Mouse (Mus musculus) hindbrain, postnatal 0 days (tissue): ENCODE measurements around the gene Pigc. TPM values are rescaled to one million over a fixed set of nuclear protein-coding genes. Genes with fewer than 3 reads are reported as not detected.

ENCODE experiments used
- ATAC-seq: fragments of 200-750 bp; cut with Nextera tagmentation; 2 replicates; pipeline ENCODE4 v1.8.0; 2017; ENCODE audit warnings: mild to moderate bottlenecking, moderate TSS enrichment, moderate library complexity
- DNase-seq: peaks from one replicate; pipeline ENCODE4 v3.0.0-alpha.2; 2015; ENCODE audit warnings: low spot score
- H3K27ac ChIP-seq: fragments of 300-500 bp; sonication (generic); 2 replicates; pipeline ENCODE4 v1.5.1; 2014; ENCODE audit warnings: mild to moderate bottlenecking
- H3K27me3 ChIP-seq: fragments of 300-500 bp; sonication (generic); 2 replicates; pipeline ENCODE4 v1.6.1; 2014; ENCODE audit warnings: low read length, mixed read lengths; ENCODE audit not compliant: insufficient read depth
- H3K36me3 ChIP-seq: fragments of 300-500 bp; sonication (generic); 2 replicates; pipeline ENCODE4 v1.6.1; 2014; ENCODE audit warnings: low read length, mixed read lengths; ENCODE audit not compliant: insufficient read depth
- H3K4me1 ChIP-seq: fragments of 300-500 bp; sonication (generic); 2 replicates; pipeline ENCODE4 v1.6.1; 2014; ENCODE audit warnings: antibody characterized with exemption, low read length, mixed read lengths; ENCODE audit not compliant: insufficient read depth
- H3K4me2 ChIP-seq: fragments of 300-500 bp; sonication (generic); 2 replicates; pipeline ENCODE4 v1.6.1; 2014; ENCODE audit warnings: low read depth, mild to moderate bottlenecking, low read length, moderate library complexity, mixed read lengths
- H3K4me3 ChIP-seq: fragments of 300-500 bp; sonication (generic); 2 replicates; pipeline ENCODE4 v1.5.1; 2014; ENCODE audit warnings: low read length
- H3K9ac ChIP-seq: fragments of 300-500 bp; sonication (generic); replicated peaks from 2 replicates; pipeline ENCODE4 v1.6.1; 2014; ENCODE audit warnings: mild to moderate bottlenecking, low read length, moderate library complexity, mixed read lengths
- H3K9me3 ChIP-seq: fragments of 300-500 bp; sonication (generic); 2 replicates; pipeline ENCODE4 v1.6.1; 2016; ENCODE audit warnings: low read length, mixed read lengths
- CTCF ChIP-seq: IDR thresholded peaks from 2 replicates; pipeline ENCODE4 v1.5.1; 2016; ENCODE audit warnings: antibody characterized with exemption, control low read depth, low read depth
- WGBS: fragments of 180-500 bp; shearing (Covaris S2); extraction: QIAGEN DNeasy Blood & Tissue Kit; methylation state at CpG from one replicate; pipeline ENCODE4 v1.1.7; 2014; 5-methylcytosine and 5-hydroxymethylcytosine counted together
- polyA plus RNA-seq: library from polyadenylated mRNA; unstranded; fragments of >200 nt; fragmentation: Nextera tagmentation; extraction: Ambion mirVana; gene quantifications from 2 replicates; pipeline ENCODE4 v1.2.1, GENCODE M21; 2015
- total RNA-seq: library from RNA; depleted of rRNA; stranded (reverse); fragments of >200 nt; gene quantifications from 2 replicates; pipeline ENCODE4 v1.2.3, GENCODE M21; 2014; rRNA removed

Pigc gene
- total and polyA plus RNA-seq, 2 experiments from 2014 or later, result 12.6 to 24.1 TPM

DNA sequence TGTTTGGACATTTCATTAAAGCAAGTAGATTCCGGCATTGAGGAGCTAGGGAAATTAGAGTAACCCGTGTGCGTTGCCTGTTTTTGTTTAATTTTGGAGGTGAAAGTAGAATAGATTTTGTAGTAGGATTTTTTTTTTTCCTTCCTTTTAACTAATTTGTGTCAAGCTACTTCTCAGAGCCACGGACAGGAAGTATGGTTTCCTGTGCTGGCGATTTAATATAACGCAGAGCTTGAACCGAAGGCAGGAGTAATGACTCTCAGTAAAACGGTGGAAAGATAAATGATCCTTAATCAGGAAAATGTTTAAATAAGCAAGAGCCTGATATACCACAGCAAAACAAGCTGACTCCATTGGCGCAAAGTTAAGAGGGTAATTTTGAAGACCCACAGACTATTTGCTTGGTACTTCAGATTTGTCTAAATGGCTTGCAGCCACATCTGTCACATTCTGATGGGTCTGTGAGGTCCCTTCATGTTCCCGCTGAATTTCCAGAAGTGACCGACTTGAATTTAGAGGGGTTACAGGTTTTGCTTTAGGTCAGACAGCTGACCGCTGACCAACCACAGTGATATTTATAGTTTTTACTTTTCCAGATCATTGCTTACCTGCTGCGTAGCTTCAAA is 49.1 kb downstream of the Pigc start:
- WGBS, result 80% methylated on average over 13 of the region's 13 CpGs
- H3K9ac ChIP-seq, result no peak overlapping the region
- no peaks in the 10 kb centered on the region for H3K36me3 ChIP-seq
- H3K9me3 ChIP-seq, result no peaks in the 10 kb centered on the region
- no peaks in the 10 kb centered on the region for H3K4me1 ChIP-seq
- H3K4me3 ChIP-seq, result no peak overlapping the region
- H3K4me2 ChIP-seq, result no peak overlapping the region
- no peak for DNase-seq
- H3K27me3 ChIP-seq, result no peaks in the 10 kb centered on the region
- H3K27ac ChIP-seq, result no peak overlapping the region
- TF ChIP-seq CTCF, result no peak
- no peak for ATAC-seq

DNA sequence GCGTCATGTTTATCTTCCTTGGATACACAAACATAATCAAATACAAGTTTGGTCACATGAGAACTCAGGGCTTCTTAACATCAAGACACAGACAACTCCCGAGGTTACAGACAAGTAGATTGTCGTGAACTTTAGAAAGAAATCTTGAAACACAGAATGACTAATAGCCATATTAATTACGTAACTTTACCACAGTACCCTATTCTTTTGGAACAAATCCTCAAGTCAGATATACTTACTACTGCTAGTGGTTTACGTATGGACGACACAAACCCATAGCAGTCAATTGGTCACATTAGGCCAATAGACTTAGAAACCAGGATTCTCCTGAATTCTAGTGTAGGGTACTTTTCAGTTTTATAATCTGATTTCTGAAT is 49.6 kb downstream of the Pigc start:
- H3K36me3 ChIP-seq, result no peaks in the 10 kb centered on the region
- no peak for TF ChIP-seq CTCF
- DNase-seq (no peak), ATAC-seq (no peak)
- H3K9ac ChIP-seq, result no peak overlapping the region
- no peak overlapping the region for H3K4me2 ChIP-seq
- no peak overlapping the region for H3K27ac ChIP-seq
- no peaks in the 10 kb centered on the region for H3K4me1 ChIP-seq
- no peaks in the 10 kb centered on the region for H3K9me3 ChIP-seq
- H3K4me3 ChIP-seq, result no peak overlapping the region
- 90% methylated on average over 6 of the region's 6 CpGs for WGBS
- no peaks in the 10 kb centered on the region for H3K27me3 ChIP-seq

GRCm38 (mm10) chr1:162020303-162020731 is 51.3 kb downstream of the Pigc start:
- Histone ChIP-seq H3K9ac (no peak overlapping the region), H3K27me3 (no peaks in the 10 kb centered on the region), H3K27ac (no peak overlapping the region), H3K4me3 (no peak overlapping the region), H3K36me3 (no peaks in the 10 kb centered on the region), H3K4me2 (no peak overlapping the region), H3K4me1 (no peaks in the 10 kb centered on the region), H3K9me3 (no peaks in the 10 kb centered on the region)
- no peak for DNase-seq
- ATAC-seq, result 0 out of 2 replicates have a peak, but pooled peaks have one; percentile 21
- 51% methylated on average over 7 of the region's 7 CpGs for WGBS
- TF ChIP-seq CTCF, result no peak

GRCm38 (mm10) chr1:162020766-162021165 is 51.8 kb downstream of the Pigc start:
- WGBS, result 63% methylated on average over 4 of the region's 4 CpGs
- no peaks in the 10 kb centered on the region for H3K4me1 ChIP-seq
- H3K4me3 ChIP-seq, result no peak overlapping the region
- no peaks in the 10 kb centered on the region for H3K36me3 ChIP-seq
- DNase-seq, result no peak
- no peaks in the 10 kb centered on the region for H3K27me3 ChIP-seq
- H3K9me3 ChIP-seq, result no peaks in the 10 kb centered on the region
- no peak overlapping the region for H3K4me2 ChIP-seq
- no peak overlapping the region for H3K9ac ChIP-seq
- no peak overlapping the region for H3K27ac ChIP-seq
- ATAC-seq, result no peak
- TF ChIP-seq CTCF, result no peak

Other genes with a start within 250 kb of the Pigc start
- gene Fasl, start 180.7 kb upstream of the Pigc start, total RNA-seq, result 0.63 and 1.4 TPM in 2 replicates
- gene Fasl, start 180.7 kb upstream of the Pigc start, polyA plus RNA-seq, result 0.56 TPM in 1 of 2 replicates, not detected in the other
- gene Suco, start 92.5 kb upstream of the Pigc start, total RNA-seq, result 18.1 and 19.9 TPM in 2 replicates
- 19.2 and 23.6 TPM in 2 replicates for gene Suco, start 92.5 kb upstream of the Pigc start, polyA plus RNA-seq
- gene 4930558K02Rik, start 10.4 kb downstream of the Pigc start, total RNA-seq, result not detected in 2 replicates
- 0.19 and 0.35 TPM in 2 replicates for gene 4930558K02Rik, start 10.4 kb downstream of the Pigc start, polyA plus RNA-seq